Mouse (Mus musculus) embryonic facial prominence, embryonic 11.5 days (tissue): ENCODE measurements around the gene Gbe1. TPM values are rescaled to one million over a fixed set of nuclear protein-coding genes. Genes with fewer than 3 reads are reported as not detected.

Source experiments
- ATAC-seq: fragments of 200-750 bp; cut with Nextera tagmentation; replicated peaks from 2 replicates; pipeline ENCODE4 v1.8.0; 2017; ENCODE audit warnings: low read depth; ENCODE audit not compliant: insufficient number of reproducible peaks, low FRiP score, low TSS enrichment
- DNase-seq: peaks from one replicate; pipeline ENCODE4 v3.0.0-alpha.2; 2015; ENCODE audit warnings: low spot score
- H3K27ac ChIP-seq: fragments of 300-500 bp; sonication (generic); replicated peaks from 2 replicates; pipeline ENCODE4 v1.5.1; 2014; ENCODE audit warnings: mild to moderate bottlenecking, low read depth, low read length, control low read depth
- H3K27me3 ChIP-seq: fragments of 300-500 bp; sonication (generic); 2 replicates; pipeline ENCODE4 v1.6.1; 2014; ENCODE audit warnings: mild to moderate bottlenecking, low read length, moderate library complexity, mixed read lengths; ENCODE audit not compliant: control insufficient read depth, insufficient read depth
- H3K36me3 ChIP-seq: fragments of 300-500 bp; sonication (generic); replicated peaks from 2 replicates; pipeline ENCODE4 v1.6.1; 2014; ENCODE audit warnings: low read depth, mild to moderate bottlenecking, low read length, moderate library complexity, mixed read lengths; ENCODE audit not compliant: control insufficient read depth, insufficient read depth
- H3K4me1 ChIP-seq: fragments of 300-500 bp; sonication (generic); 2 replicates; pipeline ENCODE4 v1.6.1; 2014; ENCODE audit warnings: low read length, mixed read lengths; ENCODE audit not compliant: control insufficient read depth, insufficient read depth
- H3K4me2 ChIP-seq: fragments of 300-500 bp; sonication (generic); 2 replicates; pipeline ENCODE4 v1.6.1; 2014; ENCODE audit warnings: low read depth, mild to moderate bottlenecking, control low read depth, low read length, moderate library complexity
- H3K4me3 ChIP-seq: fragments of 300-500 bp; sonication (generic); 2 replicates; pipeline ENCODE4 v1.5.1; 2014; ENCODE audit warnings: low read depth, low read length, control low read depth
- H3K9ac ChIP-seq: fragments of 300-500 bp; sonication (generic); replicated peaks from 2 replicates; pipeline ENCODE4 v1.6.1; 2014; ENCODE audit warnings: mild to moderate bottlenecking, control low read depth, low read length
- H3K9me3 ChIP-seq: fragments of 300-500 bp; sonication (generic); replicated peaks from 2 replicates; pipeline ENCODE4 v1.6.1; 2016; ENCODE audit warnings: mild to moderate bottlenecking, low read length, inconsistent platforms, mixed read lengths; ENCODE audit not compliant: control insufficient read depth
- WGBS: fragments of 180-500 bp; shearing (Covaris S2); extraction: QIAGEN DNeasy Blood & Tissue Kit; methylation state at CpG from one replicate; pipeline ENCODE4 v1.1.7; 2014; 5-methylcytosine and 5-hydroxymethylcytosine counted together
- polyA plus RNA-seq: library from polyadenylated mRNA; unstranded; fragments of >200 nt; fragmentation: Nextera tagmentation; extraction: Ambion mirVana; gene quantifications from 2 replicates; pipeline ENCODE4 v1.2.1, GENCODE M21; 2014

Gene Gbe1
- polyA plus RNA-seq, 1 experiment from 2014 or later = 20.3 TPM

- Histone ChIP-seq H3K9me3 (no peaks in the 10 kb centered on the region), H3K4me1 (no peaks in the 10 kb centered on the region), H3K27me3 (no peaks in the 10 kb centered on the region), H3K27ac (no peak overlapping the region), H3K4me2 (no peak overlapping the region), H3K36me3 (no peaks in the 10 kb centered on the region), H3K9ac (no peak overlapping the region), H3K4me3 (no peak overlapping the region)
- DNase-seq = no peak
- 87% methylated on average over 9 of the region's 9 CpGs for WGBS
- no peak for ATAC-seq
These were observed 12.7 kb downstream of the Gbe1 start for GRCm38 (mm10) chr16:70326339-70326948.

DNA sequence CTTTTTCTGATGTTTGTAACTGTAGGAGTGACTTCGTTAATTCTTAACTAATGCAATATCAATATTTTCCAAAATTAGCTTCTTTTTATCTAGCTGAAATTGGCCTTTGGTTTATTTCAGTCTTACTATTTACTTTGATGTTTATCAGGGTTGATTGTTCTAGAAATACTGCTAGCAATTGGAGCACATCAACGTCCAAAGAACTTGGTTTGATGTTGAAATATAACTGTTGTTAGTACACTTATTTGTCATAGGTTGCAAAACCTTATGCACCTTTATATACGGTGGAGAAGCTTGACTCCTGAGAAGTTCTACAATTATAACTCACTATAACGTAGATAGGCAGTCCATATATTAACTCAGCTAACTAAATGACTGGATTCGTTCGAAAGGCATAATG, 14.8 kb downstream of the Gbe1 start:
- H3K9ac ChIP-seq = no peak overlapping the region
- H3K4me2 ChIP-seq = no peak overlapping the region
- 87% methylated on average over 6 of the region's 6 CpGs for WGBS
- no peaks in the 10 kb centered on the region for H3K36me3 ChIP-seq
- DNase-seq = no peak
- no peaks in the 10 kb centered on the region for H3K27me3 ChIP-seq
- H3K9me3 ChIP-seq = no peaks in the 10 kb centered on the region
- ATAC-seq = no peak
- no peak overlapping the region for H3K4me3 ChIP-seq
- H3K4me1 ChIP-seq = no peaks in the 10 kb centered on the region
- H3K27ac ChIP-seq = no peak overlapping the region

DNA sequence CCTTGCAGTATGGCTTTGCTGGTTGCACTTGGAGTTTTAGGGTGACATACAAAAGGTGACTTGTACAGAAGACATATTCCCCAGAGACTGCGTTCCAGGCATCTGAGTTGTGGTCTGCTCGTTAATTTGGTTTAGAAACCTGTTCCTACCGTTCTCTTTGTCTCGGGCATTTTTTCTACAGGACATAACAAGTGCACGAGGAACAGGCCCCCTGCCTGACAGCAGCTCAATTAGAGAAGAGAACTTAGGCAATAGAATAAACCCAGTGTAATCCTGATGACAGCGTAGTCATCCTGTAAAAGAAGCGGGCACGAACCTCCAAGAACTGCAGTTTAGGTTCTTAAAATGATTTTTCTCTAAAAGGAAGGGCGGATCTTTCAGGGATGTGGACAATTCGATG, 15.3 kb downstream of the Gbe1 start:
- ATAC-seq (no peak), DNase-seq (no peak)
- 73% methylated on average over 10 of the region's 10 CpGs for WGBS
- no peaks in the 10 kb centered on the region for H3K4me1 ChIP-seq
- H3K27me3 ChIP-seq = no peaks in the 10 kb centered on the region
- no peaks in the 10 kb centered on the region for H3K9me3 ChIP-seq
- no peak overlapping the region for H3K9ac ChIP-seq
- H3K4me3 ChIP-seq = no peak overlapping the region
- no peak overlapping the region for H3K4me2 ChIP-seq
- no peaks in the 10 kb centered on the region for H3K36me3 ChIP-seq
- H3K27ac ChIP-seq = no peak overlapping the region

DNA sequence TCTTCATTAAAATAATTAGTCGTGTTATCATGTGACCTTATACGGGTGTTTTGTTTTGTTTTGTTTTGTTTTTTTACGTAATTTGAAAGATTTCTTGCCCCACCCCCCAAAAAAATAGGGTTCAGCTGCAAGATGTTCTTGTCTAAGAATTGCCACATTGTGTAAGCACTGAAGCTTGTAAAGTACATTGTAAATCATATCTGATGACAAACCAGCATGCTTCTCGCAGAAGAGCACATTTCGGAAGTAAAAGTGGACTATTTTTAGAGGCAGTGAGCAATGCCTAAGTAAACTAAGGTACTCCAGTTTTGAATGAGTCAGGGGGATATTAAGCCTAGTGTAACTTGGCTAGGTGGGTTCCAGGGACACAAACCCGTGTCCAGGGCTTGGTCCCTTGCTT, 15.7 kb downstream of the Gbe1 start:
- Histone ChIP-seq H3K9me3 (no peaks in the 10 kb centered on the region), H3K36me3 (no peaks in the 10 kb centered on the region), H3K4me2 (no peak overlapping the region), H3K4me1 (no peaks in the 10 kb centered on the region), H3K9ac (no peak overlapping the region), H3K27ac (no peak overlapping the region), H3K27me3 (no peaks in the 10 kb centered on the region), H3K4me3 (no peak overlapping the region)
- no peak for ATAC-seq
- whole genome bisulfite sequencing = 81% methylated on average over 6 of the region's 6 CpGs
- no peak for DNase-seq

DNA sequence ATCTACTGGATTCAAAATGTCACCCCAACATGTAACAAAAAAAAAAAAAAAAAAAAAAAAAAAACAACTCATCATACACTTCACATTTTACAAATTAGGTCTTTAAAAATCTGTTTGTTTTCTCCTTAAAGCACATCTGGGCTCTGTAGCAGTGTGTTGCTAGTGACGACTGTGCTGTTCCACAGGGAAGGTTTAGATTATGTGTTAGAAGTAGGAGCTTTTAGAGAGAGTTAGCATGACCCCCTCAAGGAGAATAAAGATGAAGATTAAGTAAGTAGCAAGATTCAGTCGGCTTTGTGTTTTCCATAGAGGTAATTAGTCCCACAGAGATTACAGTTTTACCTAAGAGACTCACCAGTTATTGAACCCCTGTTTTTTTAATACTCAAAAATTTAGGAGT, 16.3 kb downstream of the Gbe1 start:
- H3K9me3 ChIP-seq = no peaks in the 10 kb centered on the region
- H3K4me2 ChIP-seq = no peak overlapping the region
- H3K4me1 ChIP-seq = no peaks in the 10 kb centered on the region
- H3K27me3 ChIP-seq = no peaks in the 10 kb centered on the region
- no peak overlapping the region for H3K9ac ChIP-seq
- DNase-seq (no peak), ATAC-seq (no peak)
- no peak overlapping the region for H3K27ac ChIP-seq
- WGBS = 54% methylated on average over 2 of the region's 2 CpGs
- H3K36me3 ChIP-seq = no peaks in the 10 kb centered on the region
- H3K4me3 ChIP-seq = no peak overlapping the region

- Histone ChIP-seq H3K9ac (no peak overlapping the region), H3K9me3 (no peaks in the 10 kb centered on the region), H3K4me1 (no peaks in the 10 kb centered on the region), H3K36me3 (no peaks in the 10 kb centered on the region), H3K27ac (no peak overlapping the region), H3K4me2 (no peak overlapping the region), H3K4me3 (no peak overlapping the region), H3K27me3 (no peaks in the 10 kb centered on the region)
- WGBS = 93% methylated on average over 10 of the region's 10 CpGs
- ATAC-seq = no peak
- DNase-seq = peak; percentile 13
These were observed 17.0 kb downstream of the Gbe1 start for GRCm38 (mm10) chr16:70330626-70331275.

GRCm38 (mm10) chr16:70334812-70335211, 21.1 kb downstream of the Gbe1 start:
- no peaks in the 10 kb centered on the region for H3K9me3 ChIP-seq
- no peak overlapping the region for H3K27ac ChIP-seq
- H3K9ac ChIP-seq = no peak overlapping the region
- ATAC-seq (no peak), DNase-seq (no peak)
- H3K4me2 ChIP-seq = no peak overlapping the region
- H3K4me3 ChIP-seq = no peak overlapping the region
- no peaks in the 10 kb centered on the region for H3K4me1 ChIP-seq
- H3K36me3 ChIP-seq = no peaks in the 10 kb centered on the region
- H3K27me3 ChIP-seq = no peaks in the 10 kb centered on the region
- WGBS = 90% methylated on average over 5 of the region's 5 CpGs

GRCm38 (mm10) chr16:70335472-70335871, 21.7 kb downstream of the Gbe1 start:
- Histone ChIP-seq H3K9ac (no peak overlapping the region), H3K36me3 (no peaks in the 10 kb centered on the region), H3K4me3 (no peak overlapping the region), H3K4me2 (no peak overlapping the region), H3K9me3 (no peaks in the 10 kb centered on the region), H3K4me1 (no peaks in the 10 kb centered on the region), H3K27me3 (no peaks in the 10 kb centered on the region), H3K27ac (no peak overlapping the region)
- DNase-seq = no peak
- ATAC-seq = no peak
